Mouse (Mus musculus) spleen, embryonic (tissue): Measurements from ENCODE around the gene Kcnh7.

Experiments used
- CTCF ChIA-PET: fragments of 350-600 bp; sonication (Branson Sonifier 250); formaldehyde crosslinking; loops from one replicate; lab custom pipeline; 2022; lab: Charles Lee

The Kcnh7 gene

DNA sequence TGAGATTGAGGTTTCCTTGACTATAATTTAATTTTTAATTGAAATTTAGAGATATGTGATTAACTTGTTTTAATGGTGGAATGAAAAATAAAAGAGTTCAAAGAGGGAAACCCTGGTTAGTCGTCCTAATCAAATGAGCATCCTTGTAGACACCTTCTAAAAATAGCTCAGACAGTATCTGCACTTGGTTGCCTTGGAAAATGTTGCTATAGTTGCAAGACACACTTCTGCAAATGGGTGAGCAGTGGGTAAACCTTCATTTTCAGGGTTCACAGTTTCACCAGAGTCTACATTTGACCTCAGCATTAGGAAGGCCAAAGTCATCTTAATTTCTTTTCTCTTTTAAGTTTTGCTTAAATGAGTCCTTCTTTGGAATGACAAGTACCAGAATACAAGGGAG, 465.7 kb downstream of the Kcnh7 start:
- CTCF ChIA-PET: no interaction called here

DNA sequence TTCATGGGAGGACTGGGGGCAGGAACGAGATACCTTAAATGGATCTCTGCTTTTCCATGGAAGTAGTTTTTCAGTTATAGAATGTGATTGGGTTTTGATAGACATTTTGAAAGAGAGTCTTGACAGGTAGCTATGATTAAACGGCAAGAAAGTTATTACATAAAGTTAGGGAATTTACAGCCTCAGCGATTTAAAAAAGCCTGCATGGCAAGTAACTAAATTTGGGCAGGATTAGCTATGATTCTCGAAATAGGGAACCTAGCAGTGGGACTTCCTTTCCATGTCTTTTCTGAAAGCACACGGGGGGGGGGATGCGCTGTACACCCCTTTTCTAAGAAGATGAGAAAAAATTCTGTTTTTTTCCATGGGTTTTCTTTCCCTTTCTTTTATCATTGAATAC, 466.8 kb downstream of the Kcnh7 start:
- CTCF ChIA-PET: no interaction called here

- CTCF ChIA-PET: no interaction called here
Measured at GRCm38 (mm10) chr2:62715260-62715659, 468.8 kb downstream of the Kcnh7 start.

DNA sequence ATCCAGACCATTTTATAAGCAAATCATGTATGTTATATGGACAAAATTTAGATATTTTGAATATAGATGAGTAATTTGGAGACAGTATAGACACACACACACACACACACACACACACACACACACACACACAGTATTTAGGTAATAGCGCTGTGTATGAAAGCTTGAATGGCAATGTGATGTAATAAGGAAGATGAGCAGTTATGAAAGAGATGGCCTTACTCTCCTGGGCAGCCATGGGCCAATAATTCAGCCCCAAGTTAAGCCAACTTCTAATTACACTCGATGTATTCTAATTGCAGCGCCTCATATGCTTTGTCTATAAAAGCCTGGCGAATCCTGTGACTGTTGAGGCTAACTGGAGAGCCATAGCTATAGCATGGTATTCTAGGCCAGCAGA, 469.7 kb downstream of the Kcnh7 start:
- CTCF ChIA-PET: interaction anchor here (0.7 kb wide), 1 partner anchor 110 kb away, joined by 5 read pairs; no protein-coding TSS in a partner anchor

DNA sequence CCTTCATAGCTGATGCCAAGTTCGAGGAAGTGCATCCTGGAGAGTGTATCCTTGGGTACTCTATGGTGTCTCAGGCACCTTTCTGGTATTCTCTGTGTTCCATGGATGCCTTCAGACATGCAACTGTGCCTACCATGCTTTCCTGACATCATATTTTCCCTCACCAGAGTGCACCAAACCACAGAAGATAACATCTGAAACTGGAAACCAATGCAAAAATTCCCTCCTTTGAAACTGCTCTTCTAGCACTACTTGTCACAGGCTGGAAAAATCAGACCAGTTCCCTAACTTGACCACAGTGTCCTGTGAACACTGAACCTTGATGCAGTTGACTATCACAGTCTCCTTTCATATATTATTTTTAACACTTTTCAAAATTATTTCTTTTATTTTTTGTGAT, 474.5 kb downstream of the Kcnh7 start:
- CTCF ChIA-PET: no interaction called here

DNA sequence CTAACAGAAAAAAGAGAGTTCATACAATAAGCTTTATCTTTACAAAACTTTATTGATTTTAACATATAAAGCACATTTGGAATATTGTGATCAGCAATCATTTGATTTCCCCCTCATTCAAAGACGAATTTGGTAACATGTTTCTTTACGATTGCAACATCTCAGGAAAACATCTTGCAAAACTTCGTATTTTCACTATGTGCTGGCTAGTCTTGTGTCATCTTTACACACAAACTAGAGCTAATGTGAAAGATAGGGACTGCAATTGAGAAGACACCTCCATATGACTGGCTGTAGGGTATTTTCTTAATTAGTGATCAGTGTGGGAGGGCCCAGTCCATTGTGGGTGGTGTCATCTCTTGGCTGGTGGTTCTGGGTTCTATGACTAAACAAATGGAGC, 477.8 kb downstream of the Kcnh7 start:
- CTCF ChIA-PET: no interaction called here

DNA sequence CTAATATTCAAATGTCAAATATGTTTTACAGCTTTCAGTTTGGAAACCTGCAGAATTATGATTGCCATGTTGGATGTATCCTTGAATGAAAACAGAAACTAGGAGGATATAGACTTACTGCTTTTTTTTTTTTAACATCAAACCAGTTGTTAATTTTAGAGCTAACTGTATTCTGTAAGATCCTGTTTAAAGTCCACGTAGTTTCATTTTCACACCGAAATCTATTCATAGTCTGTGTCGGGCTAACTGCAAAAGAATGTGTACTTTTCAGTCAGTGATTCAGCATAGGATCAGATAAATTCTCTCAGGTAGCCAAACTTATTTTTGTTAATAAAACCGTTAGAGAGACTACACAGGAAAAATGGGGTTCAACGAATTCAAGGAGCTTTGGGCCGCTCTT, 498.2 kb downstream of the Kcnh7 start:
- CTCF ChIA-PET: interaction anchor here (0.7 kb wide), 1 partner anchor 28 kb away, joined by 3 read pairs; no protein-coding TSS in a partner anchor

DNA sequence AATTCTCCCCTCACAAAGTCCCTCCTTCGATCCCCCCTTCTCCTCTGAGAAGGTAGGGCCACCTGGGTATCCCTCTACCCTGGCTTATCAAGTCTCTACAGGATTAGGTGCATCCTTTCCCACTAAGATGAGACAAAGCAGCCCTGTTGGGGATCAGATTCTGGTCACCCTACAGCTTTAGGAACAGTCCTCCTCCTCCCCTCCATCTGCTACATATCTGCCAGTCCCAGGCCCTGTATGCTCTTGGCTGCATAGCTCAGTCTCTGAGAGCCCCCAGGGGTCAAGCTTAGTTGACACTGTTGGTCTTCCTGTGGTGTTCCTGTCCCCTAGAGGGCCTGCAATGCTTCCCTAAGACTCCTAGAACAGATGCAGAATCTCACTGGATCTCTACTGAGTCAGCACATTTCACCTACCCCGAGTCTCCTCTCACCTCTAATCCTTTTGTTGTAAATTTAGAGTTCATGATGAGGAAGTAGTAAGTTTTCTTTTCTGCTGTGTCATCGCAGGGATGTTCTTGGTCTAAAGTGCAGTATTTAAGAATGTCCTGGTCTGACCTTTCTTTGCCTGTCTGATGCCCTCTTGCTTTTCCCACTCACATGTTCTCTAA, 499.0 kb downstream of the Kcnh7 start:
- CTCF ChIA-PET: interaction anchor here (0.7 kb wide), 1 partner anchor 27 kb away, joined by 3 read pairs; no protein-coding TSS in a partner anchor

DNA sequence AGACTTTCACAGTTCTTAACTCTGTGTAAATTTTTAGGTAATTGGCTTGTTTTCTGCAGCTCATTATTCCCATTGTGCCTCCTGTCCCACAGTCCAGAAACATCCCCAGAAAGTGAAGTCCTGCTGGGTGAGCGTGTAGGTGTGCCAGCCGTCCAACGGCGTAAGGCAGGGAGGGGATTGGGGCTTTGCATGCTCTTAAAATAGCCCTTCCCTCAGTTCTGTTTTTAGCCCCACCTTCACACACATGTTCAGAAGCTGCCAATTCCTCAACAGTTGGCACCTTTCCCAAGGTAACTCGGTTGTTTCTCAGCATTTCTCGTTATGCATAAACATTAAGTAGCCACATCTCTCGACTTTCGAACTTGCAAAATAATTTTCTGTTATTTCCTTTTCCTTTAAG, 502.4 kb downstream of the Kcnh7 start:
- CTCF ChIA-PET: no interaction called here

GRCm38 (mm10) chr2:62672788-62673187, 511.3 kb downstream of the Kcnh7 start:
- CTCF ChIA-PET: no interaction called here

DNA sequence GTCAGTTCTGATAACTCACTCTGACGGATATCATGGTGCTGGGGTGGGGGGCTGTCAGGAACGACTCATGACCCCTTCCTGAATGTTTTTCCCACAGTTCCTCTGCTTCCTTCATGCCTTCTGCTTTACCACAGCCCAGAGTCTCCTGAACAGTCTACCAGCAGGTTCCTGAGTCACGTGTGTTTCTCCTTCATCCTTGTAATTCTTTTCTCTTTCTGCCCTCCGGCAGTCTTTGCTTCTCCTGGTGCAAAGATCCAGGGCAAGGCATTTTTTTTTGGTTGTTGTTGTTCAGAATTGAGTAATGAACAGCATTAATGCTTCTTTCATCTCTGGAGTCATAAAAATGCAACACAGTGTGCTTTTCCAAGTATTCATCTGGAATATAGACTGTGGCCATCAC, 513.3 kb downstream of the Kcnh7 start:
- CTCF ChIA-PET: no interaction called here

DNA sequence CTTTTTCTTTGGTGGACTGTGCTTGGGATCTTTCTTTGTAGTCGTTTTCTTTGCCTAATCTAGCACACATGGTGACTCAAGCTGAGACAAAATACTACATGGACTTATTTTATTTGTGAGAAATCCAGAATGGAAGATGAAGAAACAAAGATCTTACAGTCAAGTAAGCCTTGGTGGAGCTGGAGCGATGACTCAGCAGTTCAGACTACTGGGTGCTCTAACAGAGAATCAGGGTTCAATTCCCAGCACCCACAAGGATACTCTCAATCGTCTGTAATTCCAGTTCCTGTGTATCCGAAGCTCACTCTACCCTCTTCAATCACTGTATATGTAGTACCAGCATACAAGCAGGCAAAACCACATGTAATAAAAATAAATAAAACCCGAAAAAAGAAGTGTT, 513.8 kb downstream of the Kcnh7 start:
- CTCF ChIA-PET: no interaction called here

DNA sequence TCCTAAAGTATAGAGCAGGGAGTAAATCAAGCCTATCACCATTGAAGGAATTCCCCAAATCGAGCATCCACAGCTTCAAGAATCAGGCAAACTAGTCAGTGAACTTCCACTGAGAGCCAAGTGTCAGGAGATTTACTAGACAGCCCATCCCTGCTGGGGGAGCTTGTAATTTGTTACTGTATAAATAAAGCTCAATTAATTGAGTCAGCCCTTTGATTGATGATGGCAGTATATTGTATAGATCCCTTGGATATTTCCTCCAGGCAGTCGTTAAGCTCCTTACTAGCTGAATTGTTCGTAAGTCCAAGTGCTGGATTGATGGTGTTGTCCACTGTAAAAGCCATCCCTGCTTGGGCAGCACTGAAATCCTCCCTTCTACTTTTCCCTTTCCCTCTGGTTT, 514.2 kb downstream of the Kcnh7 start:
- CTCF ChIA-PET: no interaction called here

DNA sequence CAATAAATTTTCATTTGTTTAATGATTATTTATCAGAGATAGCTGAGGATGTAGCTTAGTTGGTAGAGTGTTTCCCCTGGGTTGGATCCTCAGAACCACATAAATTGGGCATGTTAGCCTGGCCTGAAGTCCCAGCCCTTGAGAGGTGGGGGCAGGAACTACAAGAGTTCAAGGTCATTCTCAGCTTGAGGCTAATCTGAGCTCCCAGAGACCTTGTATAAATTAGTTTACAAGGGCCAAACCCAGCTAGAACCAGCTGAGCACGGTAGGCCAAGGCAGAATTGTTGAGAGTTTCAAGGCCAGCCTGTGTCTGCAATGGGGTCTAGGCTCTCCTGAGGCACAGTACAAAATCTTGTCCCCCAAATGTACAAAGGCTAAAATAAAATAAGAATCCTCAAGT, 518.6 kb downstream of the Kcnh7 start:
- CTCF ChIA-PET: no interaction called here

DNA sequence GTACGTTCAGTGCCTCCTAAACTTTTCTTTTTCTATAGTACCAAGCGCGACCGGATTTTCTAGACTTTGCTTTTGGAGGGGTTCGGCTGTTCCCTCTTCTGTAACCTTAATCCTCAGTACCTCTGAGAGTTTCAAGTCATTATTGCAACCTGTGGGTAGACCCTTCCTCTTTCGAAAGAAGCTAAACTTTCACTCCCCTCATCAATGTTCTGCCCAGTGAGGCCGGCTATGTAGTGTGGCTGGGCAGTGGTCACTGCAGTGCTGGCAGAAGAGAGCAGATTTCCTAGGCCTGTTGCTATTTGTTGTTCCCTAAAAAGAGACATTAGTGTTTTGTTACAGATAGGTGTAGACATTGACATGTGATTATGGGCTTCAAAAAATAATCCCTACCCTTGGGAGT, 519.2 kb downstream of the Kcnh7 start:
- CTCF ChIA-PET: interaction anchor here (1.1 kb wide), 1 partner anchor 37 kb away, joined by 3 read pairs; no protein-coding TSS in a partner anchor

DNA sequence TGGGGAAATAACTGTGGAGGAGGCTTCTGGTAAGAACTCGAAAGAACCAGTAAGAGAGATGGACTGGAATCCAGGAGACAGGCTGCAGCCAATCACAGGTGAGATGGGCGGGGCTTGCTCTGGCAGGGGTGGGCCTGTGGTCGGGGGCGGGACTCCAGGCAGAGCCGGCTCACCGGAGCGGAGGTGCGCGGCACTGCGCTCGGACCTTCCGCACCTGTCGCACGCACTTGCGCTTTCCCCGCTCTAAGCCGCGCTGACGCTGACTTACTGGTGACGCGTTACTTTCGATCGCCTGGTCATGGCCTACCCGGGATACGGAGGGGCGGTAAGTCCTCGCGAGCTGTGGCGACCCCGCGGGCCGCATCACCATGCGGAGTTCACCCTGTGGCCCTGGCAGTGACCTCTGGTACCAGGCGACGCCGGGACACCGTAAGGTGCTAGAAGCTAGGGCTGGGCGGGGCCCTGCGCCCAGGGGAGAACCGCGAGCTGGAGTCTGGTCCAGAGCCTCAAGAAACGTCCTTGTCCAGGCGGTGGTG, 519.9 kb downstream of the Kcnh7 start, which contains the start of gene Gca:
Gca (plus strand) TSS at position 151 of the 536 bp plus-strand sequence.
- CTCF ChIA-PET: interaction anchor here (0.9 to 1.1 kb wide), 2 partner anchors 16 to 36 kb away, joined by 3 read pairs; no protein-coding TSS in a partner anchor

DNA sequence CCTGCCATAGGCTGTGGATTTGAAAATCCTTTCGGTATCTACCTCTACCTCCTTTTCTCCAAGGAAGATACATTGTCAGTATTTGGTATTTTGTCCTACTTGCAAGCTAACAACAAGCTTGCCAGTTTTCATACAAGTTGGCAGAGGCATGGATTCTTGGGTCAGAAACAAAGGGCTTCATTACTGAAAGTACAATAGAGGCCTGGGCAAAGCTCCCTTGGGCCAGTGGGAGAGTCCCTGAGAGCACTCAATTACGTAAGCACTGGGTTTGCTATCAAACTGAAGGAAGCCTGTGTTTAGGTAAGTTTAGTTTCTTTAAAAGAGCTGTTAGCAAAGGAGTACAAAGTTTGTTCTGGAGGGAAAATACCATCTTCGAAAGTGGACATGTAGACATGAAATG, 521.5 kb downstream of the Kcnh7 start:
- CTCF ChIA-PET: no interaction called here

GRCm38 (mm10) chr2:62660565-62660964, 523.5 kb downstream of the Kcnh7 start:
- CTCF ChIA-PET: interaction anchor here (0.7 kb wide), 1 partner anchor 854 kb away, joined by 3 read pairs; no protein-coding TSS in a partner anchor

DNA sequence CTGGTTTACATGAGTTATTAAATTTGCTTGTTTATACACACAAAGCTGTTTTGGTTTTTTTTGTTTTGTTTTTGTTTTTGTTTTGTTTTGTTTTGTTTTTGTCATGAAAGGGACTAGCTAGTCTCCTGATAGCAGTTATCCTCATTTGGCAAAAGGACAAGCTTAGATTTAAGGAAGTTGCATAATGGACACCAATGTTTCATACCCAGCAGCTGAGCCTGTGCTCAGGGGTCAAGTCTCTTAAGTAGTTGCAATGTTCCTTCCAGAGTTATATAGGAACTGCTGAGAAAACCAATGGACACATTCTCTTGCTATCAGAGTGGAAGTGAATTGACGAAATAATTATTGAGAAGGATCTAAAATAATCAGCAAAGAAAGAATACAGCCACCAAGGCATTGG, 528.0 kb downstream of the Kcnh7 start:
- CTCF ChIA-PET: no interaction called here

GRCm38 (mm10) chr2:62654519-62655338, 529.4 kb downstream of the Kcnh7 start:
- CTCF ChIA-PET: no interaction called here

- CTCF ChIA-PET: no interaction called here
Measured at GRCm38 (mm10) chr2:62652466-62652865, 531.6 kb downstream of the Kcnh7 start.

- CTCF ChIA-PET: no interaction called here
Measured at GRCm38 (mm10) chr2:62651890-62652289, 532.2 kb downstream of the Kcnh7 start.
